In genomic region chr3:94472447-94473114, GRCm38 (mm10) we compare ENCODE assay signal across 9 mouse cellular contexts. TPM values are rescaled to one million over a fixed set of nuclear protein-coding genes. Genes with fewer than 3 reads are reported as not detected.
DNase-seq lines count a peak whose midpoint lies in the region; ATAC-seq lines count a peak whose summit lies in the region.
"Had no signal": no experiment of that assay in that cellular context is flagged by ENCODE, and none has a peak within 500 bp of the region (broad histone marks: within the 10 kb centered on the region; RNA-seq: fewer than 3 reads in every experiment).

No protein-coding gene starts in this region.

- DNase-seq in urinary bladder, postnatal 14 days (ENCODE audit: low spot score) = peak; percentile 30
- no peak for DNase-seq in urinary bladder, adult 2 months (ENCODE audit: low spot score)
- peak; percentile 24 for DNase-seq in gastrocnemius, postnatal 10 days
- peak; percentile 56 to 63 for DNase-seq in lung, adult 18-20 months
- peak; percentile 72 for DNase-seq in retina, embryonic 14.5 days (ENCODE audit: low spot score)
- no peak for DNase-seq in cerebellum, adult 8-10 months

- peak overlapping the region; percentile 73 for H3K27ac ChIP-seq in intestine, embryonic 15.5 days
- H3K27ac ChIP-seq: macrophage had no signal

- peaks cover 7% of the 10 kb centered on the region for H3K4me1 ChIP-seq in intestine, embryonic 15.5 days (replicated peaks)

- ATAC-seq in intestine, embryonic 15.5 days = peak; percentile 89
- no peak for ATAC-seq in megakaryocyte progenitor cell, adult 5-6 weeks (replicated peaks; ENCODE audit: poor library complexity)

- H3K4me3 ChIP-seq in intestine, embryonic 15.5 days (replicated peaks) = peak overlapping the region; percentile 14

- 13% methylated on average over 28 of the region's 28 CpGs for WGBS in intestine, embryonic 15.5 days

- H3K4me2 ChIP-seq in intestine, embryonic 15.5 days (replicated peaks) = peak overlapping the region; percentile 49

- H3K9me3 ChIP-seq in intestine, embryonic 15.5 days = no peaks in the 10 kb centered on the region

- H3K9ac ChIP-seq in intestine, embryonic 15.5 days = no peak overlapping the region

- no peaks in the 10 kb centered on the region for H3K36me3 ChIP-seq in intestine, embryonic 15.5 days

- H3K27me3 ChIP-seq in intestine, embryonic 15.5 days (replicated peaks) = no peaks in the 10 kb centered on the region

RNA-seq across cellular contexts. Expression of gene Celf3, which starts 5.5 kb away (rescaled TPM):
- 0.83 and 1.1 TPM in 2 replicates for polyA plus RNA-seq in urinary bladder, adult 2 months (2012; rRNA removed)
- under 1 TPM; 0.49 to 0.61 TPM for total RNA-seq in gastrocnemius, postnatal 10 days (2021)
- 26.0 and 28.1 TPM in 2 replicates for polyA plus RNA-seq in intestine, embryonic 15.5 days (2015; fragmentation: Nextera tagmentation; extraction: Ambion mirVana)
- not detected in 2 replicates for total RNA-seq in megakaryocyte progenitor cell, adult 5-6 weeks (2015)
- total RNA-seq in megakaryocyte progenitor cell, adult 5-6 weeks (2017) = 0.08 TPM in 1 of 2 replicates, not detected in the other
- polyA plus RNA-seq: macrophage had no signal

RNA-seq across cellular contexts. Expression of gene Riiad1, which starts 7.6 kb away (rescaled TPM):
- 1.2 and 2.4 TPM in 2 replicates for polyA plus RNA-seq in urinary bladder, adult 2 months (2012; rRNA removed)
- 1 to 10 TPM; 5.0 to 7.9 TPM for total RNA-seq in gastrocnemius, postnatal 10 days (2021)
- polyA plus RNA-seq in intestine, embryonic 15.5 days (2015; fragmentation: Nextera tagmentation; extraction: Ambion mirVana) = 5.5 and 5.6 TPM in 2 replicates
- total RNA-seq in megakaryocyte progenitor cell, adult 5-6 weeks (2015) = 1.1 and 1.4 TPM in 2 replicates
- not detected in 2 replicates for total RNA-seq in megakaryocyte progenitor cell, adult 5-6 weeks (2017)

RNA-seq across cellular contexts. Expression of gene Oaz3, which starts 28.9 kb away (rescaled TPM):
- polyA plus RNA-seq in urinary bladder, adult 2 months (2012; rRNA removed) = 0.29 and 0.43 TPM in 2 replicates
- total RNA-seq in gastrocnemius, postnatal 10 days (2021) = not detected
- 0.36 and 0.48 TPM in 2 replicates for polyA plus RNA-seq in intestine, embryonic 15.5 days (2015; fragmentation: Nextera tagmentation; extraction: Ambion mirVana)
- total RNA-seq in megakaryocyte progenitor cell, adult 5-6 weeks (2015) = 0.46 TPM in 1 of 2 replicates, not detected in the other
- not detected in 2 replicates for total RNA-seq in megakaryocyte progenitor cell, adult 5-6 weeks (2017)
- polyA plus RNA-seq: macrophage had no signal

RNA-seq across cellular contexts. Expression of gene Mrpl9, which starts 29.5 kb away (rescaled TPM):
- polyA plus RNA-seq in urinary bladder, adult 2 months (2012; rRNA removed) = 70.7 and 81.1 TPM in 2 replicates
- total RNA-seq in gastrocnemius, postnatal 10 days (2021) = 10 to 100 TPM; 42.3 to 54.0 TPM
- polyA plus RNA-seq in intestine, embryonic 15.5 days (2015; fragmentation: Nextera tagmentation; extraction: Ambion mirVana) = 69.3 TPM in 2 replicates
- 46.9 and 53.0 TPM in 2 replicates for total RNA-seq in megakaryocyte progenitor cell, adult 5-6 weeks (2015)
- 53.3 and 54.6 TPM in 2 replicates for total RNA-seq in megakaryocyte progenitor cell, adult 5-6 weeks (2017)

RNA-seq across cellular contexts. Expression of gene Tdrkh, which starts 59.5 kb away (rescaled TPM):
- 2.2 and 2.3 TPM in 2 replicates for polyA plus RNA-seq in urinary bladder, adult 2 months (2012; rRNA removed)
- 1 to 10 TPM; 6.3 to 8.9 TPM for total RNA-seq in gastrocnemius, postnatal 10 days (2021)
- polyA plus RNA-seq in intestine, embryonic 15.5 days (2015; fragmentation: Nextera tagmentation; extraction: Ambion mirVana) = 11.5 and 11.9 TPM in 2 replicates
- total RNA-seq in megakaryocyte progenitor cell, adult 5-6 weeks (2015) = 12.7 and 13.2 TPM in 2 replicates
- total RNA-seq in megakaryocyte progenitor cell, adult 5-6 weeks (2017) = 3.9 and 5.5 TPM in 2 replicates

Comparison
In these comparisons a context has a peak if more than half of its experiments do, and no peak if none do; other contexts are left out.
1. DNase-seq: peak in urinary bladder, postnatal 14 days (single experiment), gastrocnemius, postnatal 10 days (single experiment), lung, adult 18-20 months (2 of 2) and retina, embryonic 14.5 days (single experiment); none in urinary bladder, adult 2 months (single experiment) and cerebellum, adult 8-10 months (single experiment).